Mouse (Mus musculus) heart, embryonic 10.5 days (tissue): ENCODE data around the gene Cry1. TPM values are rescaled to one million over a fixed set of nuclear protein-coding genes. Genes with fewer than 3 reads are reported as not detected.
A peak's percentile ranks its signal among the peaks of the same experiment; 100 is the strongest.

Experiments
- DNase-seq: peaks from one replicate; pipeline ENCODE4 v3.0.0-alpha.2; 2017; ENCODE audit warnings: low spot score
- H3K27ac ChIP-seq: fragments of 300-500 bp; sonication (generic); 2 replicates; pipeline ENCODE4 v1.5.1; 2016; ENCODE audit warnings: mild to moderate bottlenecking
- H3K27me3 ChIP-seq: fragments of 300-500 bp; sonication (generic); 2 replicates; pipeline ENCODE4 v1.6.1; 2016; ENCODE audit warnings: mild to moderate bottlenecking; ENCODE audit not compliant: poor library complexity, insufficient read depth, severe bottlenecking
- H3K36me3 ChIP-seq: fragments of 300-500 bp; sonication (generic); 2 replicates; pipeline ENCODE4 v1.6.1; 2016; ENCODE audit warnings: mild to moderate bottlenecking, moderate library complexity
- H3K4me1 ChIP-seq: fragments of 300-500 bp; sonication (generic); 2 replicates; pipeline ENCODE4 v1.6.1; 2016; ENCODE audit warnings: mild to moderate bottlenecking
- H3K4me3 ChIP-seq: fragments of 300-500 bp; sonication (generic); 2 replicates; pipeline ENCODE4 v1.5.1; 2016; ENCODE audit warnings: mild to moderate bottlenecking, moderate library complexity
- H3K9me3 ChIP-seq: fragments of 300-500 bp; sonication (generic); 2 replicates; pipeline ENCODE4 v1.6.1; 2016; ENCODE audit warnings: mild to moderate bottlenecking, moderate library complexity
- WGBS: fragments of 180-500 bp; shearing (Covaris S2); methylation state at CpG from one replicate; pipeline ENCODE4 v1.1.7; 2016; 5-methylcytosine and 5-hydroxymethylcytosine counted together
- polyA plus RNA-seq: library from polyadenylated mRNA; unstranded; fragments of >200 nt; fragmentation: Nextera tagmentation; extraction: Ambion mirVana; gene quantifications from 2 replicates; pipeline ENCODE4 v1.2.1, GENCODE M21; 2016

The Cry1 gene
- polyA plus RNA-seq, 1 experiment from 2014 or later, result 21.1 TPM

DNA sequence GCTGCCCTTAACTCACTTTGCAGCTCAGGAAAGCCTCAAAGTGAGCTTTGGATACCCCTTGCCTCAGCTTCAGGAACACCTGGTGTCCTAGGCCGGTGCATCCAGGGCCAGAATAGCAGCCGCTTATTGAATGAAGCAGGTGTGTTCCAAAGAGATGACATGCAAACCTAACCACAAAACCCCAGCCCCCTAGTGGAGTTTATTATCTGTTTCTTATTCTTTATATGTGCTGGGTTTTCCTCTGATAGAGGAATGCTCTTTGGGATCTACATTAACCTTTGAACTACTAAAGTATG lies 1.6 kb upstream of the Cry1 start:
- no peaks in the 10 kb centered on the region for H3K27me3 ChIP-seq
- H3K9me3 ChIP-seq, result no peaks in the 10 kb centered on the region
- H3K4me1 ChIP-seq, result peaks cover 14% of the 10 kb centered on the region
- H3K4me3 ChIP-seq, result no peak overlapping the region
- no peaks in the 10 kb centered on the region for H3K36me3 ChIP-seq
- no peak for DNase-seq
- H3K27ac ChIP-seq, result no peak overlapping the region
- 88% methylated on average over 2 of the region's 2 CpGs for WGBS

DNA sequence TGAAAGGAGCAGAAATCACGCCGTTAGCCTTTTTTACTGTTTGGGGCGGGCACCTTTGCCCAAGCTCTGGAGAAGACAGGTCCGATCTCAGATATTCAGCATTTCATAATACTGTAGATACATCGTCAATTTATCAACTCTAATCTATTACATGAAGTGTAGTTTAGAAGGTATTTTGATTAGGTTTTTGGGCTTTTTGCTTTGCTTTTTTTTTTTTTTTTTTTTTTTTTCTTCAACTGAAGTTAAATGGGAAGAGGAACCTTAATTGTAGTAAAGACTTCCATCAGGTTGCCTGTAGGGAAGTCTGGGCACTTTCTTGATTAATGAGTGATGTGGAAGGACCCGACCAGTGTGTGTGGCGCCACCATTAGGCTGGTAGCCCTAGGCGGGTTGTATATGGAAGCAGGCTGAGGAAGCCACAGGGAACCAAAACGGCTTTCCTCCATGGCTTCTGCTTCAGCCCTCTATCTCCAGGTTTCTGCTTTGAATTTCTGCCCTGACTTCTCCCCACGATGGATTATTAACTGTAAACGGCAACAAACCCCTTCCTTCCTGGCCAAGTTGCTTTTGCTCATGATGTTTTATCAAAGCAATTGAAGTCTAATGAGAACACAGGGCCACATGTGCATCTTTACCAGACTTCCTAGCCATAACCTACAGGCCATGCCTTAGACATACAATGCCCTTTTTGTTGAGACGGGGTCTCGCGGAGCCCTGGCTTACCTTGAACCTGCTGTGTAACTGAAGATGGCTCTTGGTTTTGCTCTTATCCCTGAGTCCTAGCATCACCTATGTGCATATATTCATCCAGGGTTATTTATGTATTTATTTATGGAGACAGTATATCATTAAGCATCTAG lies 1.0 kb upstream of the Cry1 start:
- H3K4me3 ChIP-seq, result peak overlapping the region; percentile 78
- H3K4me1 ChIP-seq, result peaks cover 14% of the 10 kb centered on the region
- DNase-seq, result no peak
- no peaks in the 10 kb centered on the region for H3K36me3 ChIP-seq
- no peaks in the 10 kb centered on the region for H3K9me3 ChIP-seq
- WGBS, result 33% methylated on average over 14 of the region's 14 CpGs
- no peaks in the 10 kb centered on the region for H3K27me3 ChIP-seq
- peak overlapping the region; percentile 97 for H3K27ac ChIP-seq

DNA sequence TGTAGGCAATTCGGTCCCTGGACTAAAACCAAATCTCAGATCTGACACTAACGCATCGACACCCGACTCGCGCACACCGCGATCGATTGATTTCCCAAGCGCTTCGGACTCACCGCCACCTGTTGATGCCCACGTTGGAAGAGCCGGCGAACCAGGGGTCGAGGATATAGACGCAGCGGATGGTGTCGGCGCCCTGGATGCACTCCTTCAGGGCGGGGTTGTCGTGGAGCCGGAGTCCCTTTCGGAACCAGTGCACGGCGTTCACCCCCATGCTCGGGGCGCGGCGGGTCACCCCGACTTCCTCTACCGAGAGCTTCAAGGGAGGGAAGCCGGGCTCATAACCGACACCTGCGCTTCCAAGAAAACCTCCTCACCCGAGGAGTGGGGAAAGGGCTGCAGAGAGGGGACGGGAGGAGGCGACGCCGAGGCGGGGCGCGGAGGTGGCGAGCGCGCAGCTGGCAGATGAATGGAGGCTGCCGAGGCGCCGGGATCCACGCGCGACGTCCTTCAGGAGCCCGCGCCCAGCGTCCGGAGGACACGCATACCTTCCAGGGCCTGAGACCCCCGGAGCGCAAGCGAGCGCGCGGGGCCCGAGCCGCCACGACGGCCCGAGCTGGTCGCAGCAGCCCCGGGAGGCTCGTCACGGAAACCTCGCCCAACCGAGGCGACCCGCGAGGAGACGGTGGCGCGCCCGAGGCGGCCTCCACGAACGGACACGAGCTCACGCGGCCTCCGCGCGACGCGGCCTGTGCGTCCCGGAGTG lies 482 bp downstream of the Cry1 start:
- peak overlapping the region; percentile 78 for H3K4me3 ChIP-seq
- WGBS, result under 1% methylated on average over 95 of the region's 95 CpGs
- peak; percentile 79 for DNase-seq

DNA sequence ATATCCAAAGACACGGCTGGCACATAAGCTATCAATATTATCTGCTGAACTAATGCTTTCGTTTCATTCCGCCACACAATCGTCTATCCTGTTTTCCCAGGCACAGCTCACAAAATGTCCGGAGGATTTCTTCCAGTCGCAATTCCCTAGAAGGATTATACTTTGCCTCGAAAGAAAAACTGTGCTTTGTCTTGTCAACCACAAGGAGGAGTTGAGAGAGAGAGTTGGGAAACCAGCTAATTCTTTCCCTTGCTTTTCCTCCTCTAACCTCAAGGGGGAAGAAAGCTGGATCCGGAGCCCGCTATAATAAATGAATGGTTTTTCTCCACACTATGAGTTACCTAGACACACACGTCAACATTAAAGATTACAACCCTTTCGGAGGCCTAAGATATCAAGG lies 1.2 kb downstream of the Cry1 start:
- H3K36me3 ChIP-seq, result no peaks in the 10 kb centered on the region
- H3K27ac ChIP-seq, result no peak overlapping the region
- peak; percentile 78 for DNase-seq
- H3K4me3 ChIP-seq, result peak overlapping the region; percentile 78
- 4% methylated on average over 11 of the region's 11 CpGs for WGBS
- H3K9me3 ChIP-seq, result no peaks in the 10 kb centered on the region
- no peaks in the 10 kb centered on the region for H3K27me3 ChIP-seq
- H3K4me1 ChIP-seq, result peaks cover 14% of the 10 kb centered on the region

More for the DNA sequence above, 482 bp downstream of the Cry1 start:
- Histone ChIP-seq H3K9me3 (no peaks in the 10 kb centered on the region), H3K27ac (peak overlapping the region; percentile 97), H3K27me3 (no peaks in the 10 kb centered on the region), H3K36me3 (no peaks in the 10 kb centered on the region), H3K4me1 (peaks cover 14% of the 10 kb centered on the region)

DNA sequence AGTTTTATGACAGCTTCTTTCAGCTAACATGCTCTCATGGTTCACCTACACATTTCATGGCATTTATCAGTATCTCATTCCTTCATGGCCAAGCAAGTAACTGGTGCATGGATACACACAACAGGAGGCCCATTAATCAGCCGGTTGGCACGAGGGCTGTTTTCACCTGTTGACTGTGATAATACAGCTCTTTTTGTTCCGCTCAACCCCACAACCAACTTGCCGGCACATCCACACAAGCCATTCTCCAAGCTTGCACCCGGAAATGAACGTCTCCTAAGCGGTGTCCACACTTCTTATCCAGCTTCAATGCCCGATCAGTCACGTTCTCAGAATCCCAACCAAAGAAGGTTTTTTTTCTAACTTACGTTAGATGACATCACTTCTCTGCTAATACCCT lies 2.1 kb downstream of the Cry1 start:
- no peaks in the 10 kb centered on the region for H3K9me3 ChIP-seq
- H3K27ac ChIP-seq, result no peak overlapping the region
- H3K4me3 ChIP-seq, result peak overlapping the region; percentile 78; the same call in 1 of the 2 replicates
- 87% methylated on average over 10 of the region's 10 CpGs for WGBS
- H3K4me1 ChIP-seq, result peaks cover 14% of the 10 kb centered on the region
- H3K27me3 ChIP-seq, result no peaks in the 10 kb centered on the region
- no peaks in the 10 kb centered on the region for H3K36me3 ChIP-seq
- DNase-seq, result no peak

DNA sequence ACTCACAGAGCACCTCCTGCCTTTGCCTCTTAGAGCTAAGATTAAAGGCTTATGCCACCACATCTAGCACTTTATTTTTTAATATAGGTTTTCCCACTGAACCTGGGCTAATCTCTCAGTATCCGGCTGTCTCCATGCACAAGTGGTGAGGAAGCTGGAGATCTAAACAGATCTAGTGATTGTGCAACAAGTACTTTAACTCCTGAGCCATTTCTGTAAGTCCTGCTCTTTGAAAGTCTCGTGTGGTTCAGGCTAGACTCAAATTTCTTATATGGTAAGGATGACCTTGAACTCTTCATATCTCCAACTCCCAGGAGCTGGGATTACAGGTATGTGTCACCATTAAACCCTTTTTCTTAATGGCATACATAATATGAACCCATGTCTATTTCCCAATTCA lies 8.2 kb downstream of the Cry1 start:
- Histone ChIP-seq H3K27me3 (no peaks in the 10 kb centered on the region), H3K9me3 (no peaks in the 10 kb centered on the region), H3K4me1 (no peaks in the 10 kb centered on the region), H3K36me3 (no peaks in the 10 kb centered on the region), H3K27ac (no peak overlapping the region), H3K4me3 (no peak overlapping the region)
- WGBS, result 71% methylated on average over 2 of the region's 2 CpGs
- DNase-seq, result no peak

DNA sequence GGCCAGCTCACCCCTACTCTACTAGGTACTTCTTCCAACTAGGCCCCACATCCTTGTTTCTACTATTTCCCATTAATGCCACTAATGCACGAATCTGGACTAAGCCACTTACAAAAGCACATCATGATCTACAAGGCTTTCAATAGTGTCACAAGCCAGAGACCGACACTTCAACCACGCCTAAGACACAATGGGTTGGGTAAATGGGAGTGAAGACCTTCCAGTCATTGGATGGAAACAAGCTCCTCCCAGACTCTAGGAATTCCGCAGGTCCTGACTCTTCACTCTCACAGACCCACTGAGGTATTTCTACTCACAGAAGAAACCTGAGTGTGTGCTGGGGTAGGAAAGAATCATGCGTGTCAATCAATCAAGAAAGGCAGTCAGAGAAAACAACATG lies 19.6 kb downstream of the Cry1 start:
- DNase-seq, result no peak

DNA sequence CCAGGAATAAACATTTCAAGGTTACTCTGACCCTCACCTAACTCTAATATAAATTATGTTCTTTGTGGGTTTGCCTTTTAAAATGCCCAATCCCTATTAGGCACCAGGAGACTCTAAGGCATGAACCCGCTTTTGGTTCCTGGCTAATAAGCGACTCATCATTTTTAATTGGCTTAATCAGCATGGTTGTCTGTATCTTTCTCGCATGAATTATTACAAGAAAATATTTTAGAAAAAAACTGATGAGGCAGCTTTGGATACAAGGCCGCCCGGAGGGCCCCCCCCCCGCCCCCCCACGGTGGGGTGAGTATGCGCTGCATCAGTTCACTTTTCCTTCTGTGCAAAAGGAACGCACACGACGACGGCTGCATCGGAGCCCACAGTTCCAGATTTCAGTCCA lies 20.1 kb downstream of the Cry1 start:
- Histone ChIP-seq H3K27ac (no peak overlapping the region), H3K9me3 (no peaks in the 10 kb centered on the region), H3K27me3 (no peaks in the 10 kb centered on the region), H3K4me3 (no peak overlapping the region), H3K36me3 (no peaks in the 10 kb centered on the region), H3K4me1 (no peaks in the 10 kb centered on the region)
- 91% methylated on average over 13 of the region's 13 CpGs for WGBS
- no peak for DNase-seq

More for the DNA sequence above, 19.6 kb downstream of the Cry1 start:
- no peaks in the 10 kb centered on the region for H3K27me3 ChIP-seq
- no peaks in the 10 kb centered on the region for H3K4me1 ChIP-seq
- 80% methylated on average over 5 of the region's 5 CpGs for whole genome bisulfite sequencing
- no peaks in the 10 kb centered on the region for H3K9me3 ChIP-seq
- no peak overlapping the region for H3K27ac ChIP-seq
- no peak overlapping the region for H3K4me3 ChIP-seq
- no peaks in the 10 kb centered on the region for H3K36me3 ChIP-seq

DNA sequence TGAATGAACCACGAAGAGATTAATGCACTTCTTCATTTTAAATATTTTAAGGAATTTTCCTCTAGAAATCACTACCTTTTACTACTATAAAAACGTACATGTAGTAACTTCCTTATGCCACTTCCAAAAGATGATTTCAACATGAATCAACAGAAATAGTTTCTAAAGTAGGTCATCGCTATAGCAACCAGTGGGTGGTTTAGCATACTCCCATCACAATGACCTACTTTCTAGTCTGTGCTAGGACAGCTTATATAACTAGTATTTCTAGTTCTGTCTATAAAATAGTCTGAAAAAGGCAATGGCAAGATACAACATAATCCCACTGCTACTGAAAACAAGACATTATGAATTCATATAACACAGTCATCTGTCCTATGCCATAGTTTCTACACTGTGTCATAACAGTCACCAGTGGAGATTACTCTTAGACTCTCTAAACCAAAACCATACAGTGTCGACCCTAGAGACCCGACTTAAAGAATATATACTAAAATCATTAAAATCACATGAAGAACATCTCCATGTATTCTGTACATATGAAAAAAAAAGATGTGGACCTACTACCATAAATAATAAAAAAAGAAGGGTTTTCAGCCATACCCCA lies 23.0 kb downstream of the Cry1 start:
- Histone ChIP-seq H3K4me3 (no peak overlapping the region), H3K27ac (no peak overlapping the region), H3K9me3 (no peaks in the 10 kb centered on the region), H3K27me3 (no peaks in the 10 kb centered on the region), H3K4me1 (no peaks in the 10 kb centered on the region), H3K36me3 (no peaks in the 10 kb centered on the region)
- no peak for DNase-seq
- WGBS, result 83% methylated on average over 5 of the region's 5 CpGs

DNA sequence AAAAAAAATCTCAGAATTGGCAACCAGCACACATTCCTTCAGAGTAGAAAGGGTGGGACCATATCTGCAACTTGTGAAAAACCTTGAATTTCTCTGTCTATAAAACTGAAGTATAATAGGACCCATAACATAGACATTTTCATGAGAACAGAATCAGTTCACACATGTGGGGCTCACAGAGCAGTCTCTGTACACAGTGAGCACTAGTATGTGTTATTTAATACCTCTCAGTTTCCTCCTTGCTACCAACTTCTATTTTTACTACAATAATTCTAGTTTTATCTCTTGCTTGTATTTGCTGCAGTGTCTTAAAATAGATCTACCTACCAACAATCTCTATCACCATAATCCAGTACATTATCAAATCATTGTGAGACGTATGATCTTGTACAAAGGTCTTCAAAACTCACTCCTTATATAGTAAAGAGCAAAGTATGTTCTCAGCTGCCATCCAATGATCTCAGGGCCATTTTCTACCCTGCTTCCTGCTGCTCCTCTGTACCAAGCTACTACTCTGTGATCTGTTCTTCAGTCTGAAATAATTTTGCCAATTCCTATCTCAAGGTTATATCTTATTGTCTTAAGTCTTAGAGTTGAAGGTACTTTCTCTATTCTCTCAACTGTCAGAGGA lies 24.8 kb downstream of the Cry1 start:
- H3K9me3 ChIP-seq, result no peaks in the 10 kb centered on the region
- DNase-seq, result no peak
- H3K4me1 ChIP-seq, result no peaks in the 10 kb centered on the region
- H3K27me3 ChIP-seq, result no peaks in the 10 kb centered on the region
- WGBS, result 53% methylated on average over 1 of the region's 1 CpGs
- no peak overlapping the region for H3K27ac ChIP-seq
- no peak overlapping the region for H3K4me3 ChIP-seq
- H3K36me3 ChIP-seq, result no peaks in the 10 kb centered on the region

DNA sequence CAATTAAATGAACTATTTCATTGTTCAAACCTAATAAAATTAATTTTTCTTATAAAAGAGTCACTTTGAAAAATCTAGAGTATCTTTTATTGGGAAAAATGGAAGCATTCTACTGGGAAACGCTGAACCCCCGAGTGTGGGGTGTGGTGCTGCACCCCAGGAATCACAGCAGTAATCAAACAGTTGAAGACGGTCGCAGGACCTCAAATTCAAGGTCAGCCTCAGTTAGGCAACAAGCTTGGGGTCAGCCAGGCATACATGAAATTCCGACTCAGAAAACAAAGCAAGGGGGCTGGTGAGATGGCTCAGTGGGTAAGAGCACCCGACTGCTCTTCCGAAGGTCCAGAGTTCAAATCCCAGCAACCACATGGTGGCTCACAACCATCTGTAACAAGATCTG lies 27.4 kb downstream of the Cry1 start:
- Histone ChIP-seq H3K36me3 (no peaks in the 10 kb centered on the region), H3K27me3 (no peaks in the 10 kb centered on the region), H3K4me3 (no peak overlapping the region), H3K4me1 (no peaks in the 10 kb centered on the region), H3K27ac (no peak overlapping the region), H3K9me3 (no peaks in the 10 kb centered on the region)
- 86% methylated on average over 7 of the region's 7 CpGs for WGBS
- no peak for DNase-seq

DNA sequence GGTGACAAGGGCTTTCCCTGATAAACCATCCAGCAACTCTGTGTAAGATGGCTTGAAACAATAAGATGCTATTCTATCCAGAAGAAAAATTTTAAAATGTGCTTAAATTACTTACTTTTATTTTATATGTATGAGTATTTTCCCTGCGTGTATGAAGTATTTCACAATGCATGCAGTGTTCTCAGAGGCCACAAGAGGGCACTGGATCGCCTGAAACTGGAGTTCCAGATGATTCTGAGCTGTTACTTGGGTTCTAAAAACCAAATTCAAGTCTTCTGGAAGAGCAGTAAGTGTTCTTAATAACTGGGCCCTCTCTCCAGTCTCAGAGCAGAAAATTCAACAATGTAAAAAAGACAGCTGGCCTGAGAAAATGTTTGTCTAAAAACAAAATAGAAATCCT lies 30.7 kb downstream of the Cry1 start:
- H3K36me3 ChIP-seq, result no peaks in the 10 kb centered on the region
- 9% methylated on average over 2 of the region's 2 CpGs for WGBS
- no peaks in the 10 kb centered on the region for H3K4me1 ChIP-seq
- no peaks in the 10 kb centered on the region for H3K9me3 ChIP-seq
- DNase-seq, result no peak
- H3K27me3 ChIP-seq, result no peaks in the 10 kb centered on the region
- H3K27ac ChIP-seq, result no peak overlapping the region
- H3K4me3 ChIP-seq, result no peak overlapping the region

DNA sequence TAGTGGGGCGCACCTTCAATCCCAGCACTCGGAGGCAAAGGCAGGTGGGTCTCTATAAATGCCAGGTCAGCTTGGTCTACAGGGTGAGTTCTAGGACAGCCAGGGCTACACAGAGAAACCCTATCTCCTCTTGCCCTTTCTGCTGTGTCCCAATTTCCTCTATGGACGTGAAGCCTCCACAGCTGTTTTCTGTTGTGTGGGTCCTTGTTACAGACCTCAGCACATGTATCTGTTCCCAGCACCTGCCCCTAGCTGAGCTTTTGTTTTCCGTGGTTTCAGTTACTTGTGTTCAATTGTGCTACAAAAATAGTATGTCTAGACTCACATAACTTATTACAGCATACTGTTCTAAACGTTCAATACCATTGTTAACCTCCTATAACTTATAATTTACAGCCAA lies 35.6 kb downstream of the Cry1 start:
- no peaks in the 10 kb centered on the region for H3K4me1 ChIP-seq
- no peak overlapping the region for H3K4me3 ChIP-seq
- H3K27ac ChIP-seq, result no peak overlapping the region
- no peaks in the 10 kb centered on the region for H3K9me3 ChIP-seq
- H3K36me3 ChIP-seq, result peaks cover 17% of the 10 kb centered on the region
- WGBS, result 86% methylated on average over 5 of the region's 5 CpGs
- no peak for DNase-seq
- H3K27me3 ChIP-seq, result no peaks in the 10 kb centered on the region
